Mouse (Mus musculus): Measurements from ENCODE around the gene Akap12. TPM values are rescaled to one million over a fixed set of nuclear protein-coding genes. Genes with fewer than 3 reads are reported as not detected.

Gene Akap12
- polyA plus RNA-seq, 1 experiment = 387 TPM

- TF ChIP-seq POLR2A (IDR thresholded peaks at IDR 0.05; ENCODE audit: insufficient read depth, low read length) (no peak), CTCF (IDR thresholded peaks at IDR 0.05; ENCODE audit: low read depth, low read length) (no peak), EP300 (IDR thresholded peaks at IDR 0.05; ENCODE audit: insufficient read depth, low read depth, low read length) (no peak)
- Histone ChIP-seq H3K36me3 (ENCODE audit: control insufficient read depth, insufficient read depth, low read length, poor library complexity, severe bottlenecking) (no peaks in the 10 kb centered on the region), H3K27ac (ENCODE audit: insufficient read depth, low read length) (no peak overlapping the region), H3K4me3 (ENCODE audit: low read depth, low read length) (no peak overlapping the region), H3K9me3 (replicated peaks; ENCODE audit: control insufficient read depth, insufficient read depth, low read length, poor library complexity, severe bottlenecking) (no peaks in the 10 kb centered on the region), H3K27me3 (ENCODE audit: control insufficient read depth, insufficient read depth, low read length, poor library complexity, severe bottlenecking) (no peaks in the 10 kb centered on the region), H3K9ac (ENCODE audit: low read depth, poor library complexity, severe bottlenecking) (no peak overlapping the region), H3K4me1 (ENCODE audit: control insufficient read depth, insufficient read depth, low read length) (peaks cover 7% of the 10 kb centered on the region)
Measured at GRCm38 (mm10) chr10:4376931-4377330, 110.8 kb downstream of the Akap12 start.

DNA sequence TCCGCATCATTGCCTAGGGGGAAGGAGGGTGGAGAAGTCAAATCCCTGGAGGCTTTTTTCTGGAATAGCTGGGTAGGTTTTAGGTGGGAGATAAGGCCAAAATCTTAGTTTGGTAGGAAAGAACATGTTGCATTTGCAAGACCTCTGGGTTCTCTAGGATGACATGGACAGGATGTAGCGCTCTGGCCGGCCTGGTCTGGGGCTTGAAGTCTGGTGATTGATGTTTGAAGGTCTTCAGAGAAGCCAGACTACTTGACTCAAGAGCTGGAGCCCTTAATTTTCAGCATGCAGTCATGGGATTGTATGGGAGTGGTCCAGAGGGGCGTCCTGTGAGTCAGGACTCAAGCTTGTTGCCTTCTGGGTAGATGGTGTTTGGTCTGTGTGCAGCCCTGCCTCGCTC is 114.6 kb downstream of the Akap12 start:
- Histone ChIP-seq H3K27ac (ENCODE audit: insufficient read depth, low read length) (no peak overlapping the region), H3K9ac (ENCODE audit: low read depth, poor library complexity, severe bottlenecking) (no peak overlapping the region), H3K9me3 (replicated peaks; ENCODE audit: control insufficient read depth, insufficient read depth, low read length, poor library complexity, severe bottlenecking) (no peaks in the 10 kb centered on the region), H3K4me1 (ENCODE audit: control insufficient read depth, insufficient read depth, low read length) (no peaks in the 10 kb centered on the region), H3K36me3 (ENCODE audit: control insufficient read depth, insufficient read depth, low read length, poor library complexity, severe bottlenecking) (no peaks in the 10 kb centered on the region), H3K4me3 (ENCODE audit: low read depth, low read length) (no peak overlapping the region), H3K27me3 (ENCODE audit: control insufficient read depth, insufficient read depth, low read length, poor library complexity, severe bottlenecking) (no peaks in the 10 kb centered on the region)
- TF ChIP-seq CTCF (IDR thresholded peaks at IDR 0.05; ENCODE audit: low read depth, low read length) (no peak), POLR2A (IDR thresholded peaks at IDR 0.05; ENCODE audit: insufficient read depth, low read length) (no peak), EP300 (IDR thresholded peaks at IDR 0.05; ENCODE audit: insufficient read depth, low read depth, low read length) (no peak)

DNA sequence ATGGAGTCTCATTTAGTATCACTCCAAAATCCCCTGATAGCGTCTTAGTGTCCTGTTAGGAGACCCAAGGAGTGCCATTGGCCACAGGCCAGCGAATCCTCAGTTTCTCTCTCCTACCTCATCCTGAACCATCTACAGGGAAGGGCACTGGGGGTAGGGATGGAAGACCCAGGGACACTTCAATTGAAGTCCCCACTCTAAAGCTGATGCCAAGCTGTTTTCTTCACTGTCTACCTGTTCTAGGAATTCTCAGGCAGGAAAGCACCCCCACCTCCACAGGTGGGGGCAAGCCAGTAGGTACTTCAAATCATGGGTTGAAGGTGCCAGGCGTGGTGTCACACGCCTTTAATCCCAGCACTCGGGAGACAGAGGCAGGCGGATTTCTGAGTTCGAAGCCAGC is 118.1 kb downstream of the Akap12 start:
- Histone ChIP-seq H3K9me3 (replicated peaks; ENCODE audit: control insufficient read depth, insufficient read depth, low read length, poor library complexity, severe bottlenecking) (no peaks in the 10 kb centered on the region), H3K36me3 (ENCODE audit: control insufficient read depth, insufficient read depth, low read length, poor library complexity, severe bottlenecking) (no peaks in the 10 kb centered on the region), H3K27me3 (ENCODE audit: control insufficient read depth, insufficient read depth, low read length, poor library complexity, severe bottlenecking) (no peaks in the 10 kb centered on the region), H3K4me1 (ENCODE audit: control insufficient read depth, insufficient read depth, low read length) (no peaks in the 10 kb centered on the region), H3K4me3 (ENCODE audit: low read depth, low read length) (no peak overlapping the region), H3K27ac (ENCODE audit: insufficient read depth, low read length) (no peak overlapping the region), H3K9ac (ENCODE audit: low read depth, poor library complexity, severe bottlenecking) (no peak overlapping the region)
- TF ChIP-seq CTCF (IDR thresholded peaks at IDR 0.05; ENCODE audit: low read depth, low read length) (no peak), POLR2A (IDR thresholded peaks at IDR 0.05; ENCODE audit: insufficient read depth, low read length) (no peak), EP300 (IDR thresholded peaks at IDR 0.05; ENCODE audit: insufficient read depth, low read depth, low read length) (no peak)

GRCm38 (mm10) chr10:4386609-4387591 is 120.7 kb downstream of the Akap12 start:
- H3K36me3 ChIP-seq (ENCODE audit: control insufficient read depth, insufficient read depth, low read length, poor library complexity, severe bottlenecking) = peaks cover 4% of the 10 kb centered on the region; the same call in 1 of the 2 replicates
- peaks cover 3% of the 10 kb centered on the region for H3K4me1 ChIP-seq (ENCODE audit: control insufficient read depth, insufficient read depth, low read length)
- H3K27me3 ChIP-seq (ENCODE audit: control insufficient read depth, insufficient read depth, low read length, poor library complexity, severe bottlenecking) = no peaks in the 10 kb centered on the region
- H3K9me3 ChIP-seq (replicated peaks; ENCODE audit: control insufficient read depth, insufficient read depth, low read length, poor library complexity, severe bottlenecking) = no peaks in the 10 kb centered on the region
- peak overlapping the region; percentile 100 for H3K9ac ChIP-seq (ENCODE audit: low read depth, poor library complexity, severe bottlenecking)
- H3K4me3 ChIP-seq (ENCODE audit: low read depth, low read length) = peak overlapping the region; percentile 94
- TF ChIP-seq EP300 (IDR thresholded peaks at IDR 0.05; ENCODE audit: insufficient read depth, low read depth, low read length) (0 out of 2 replicates have a peak, but pooled peaks have one; percentile 39), CTCF (IDR thresholded peaks at IDR 0.05; ENCODE audit: low read depth, low read length) (no peak), POLR2A (IDR thresholded peaks at IDR 0.05; ENCODE audit: insufficient read depth, low read length) (peak; percentile 67)
- peak overlapping the region; percentile 84 for H3K27ac ChIP-seq (ENCODE audit: insufficient read depth, low read length)

- peak within 1 kb of the TSS; percentile 100 for H3K9ac ChIP-seq (ENCODE audit: low read depth, poor library complexity, severe bottlenecking)
Measured at GRCm38 (mm10) chr10:4387701-4388383, 121.7 kb downstream of the Akap12 start, which contains the start of gene Zbtb2. TSS of gene Zbtb2 (minus strand) at chr10:4388108.

More at GRCm38 (mm10) chr10:4387701-4388383, 121.7 kb downstream of the Akap12 start, which contains the start of gene Zbtb2:
- Histone ChIP-seq H3K27ac (ENCODE audit: insufficient read depth, low read length) (peak within 1 kb of the TSS; percentile 84), H3K9me3 (replicated peaks; ENCODE audit: control insufficient read depth, insufficient read depth, low read length, poor library complexity, severe bottlenecking) (no peaks in the 10 kb centered on the region), H3K27me3 (ENCODE audit: control insufficient read depth, insufficient read depth, low read length, poor library complexity, severe bottlenecking) (no peaks in the 10 kb centered on the region), H3K4me3 (ENCODE audit: low read depth, low read length) (peak within 1 kb of the TSS; percentile 94), H3K36me3 (ENCODE audit: control insufficient read depth, insufficient read depth, low read length, poor library complexity, severe bottlenecking) (peaks cover 5% of the 10 kb centered on the region; the same call in 1 of the 2 replicates), H3K4me1 (ENCODE audit: control insufficient read depth, insufficient read depth, low read length) (peaks cover 3% of the 10 kb centered on the region)
- TF ChIP-seq CTCF (IDR thresholded peaks at IDR 0.05; ENCODE audit: low read depth, low read length) (no peak), EP300 (IDR thresholded peaks at IDR 0.05; ENCODE audit: insufficient read depth, low read depth, low read length) (no peak), POLR2A (IDR thresholded peaks at IDR 0.05; ENCODE audit: insufficient read depth, low read length) (no peak)
